Mouse (Mus musculus) liver, embryonic 14.5 days (tissue): Measurements from ENCODE around the gene Sult5a1. TPM values are rescaled to one million over a fixed set of nuclear protein-coding genes. Genes with fewer than 3 reads are reported as not detected.

Source experiments
- ATAC-seq: fragments of 200-750 bp; cut with Nextera tagmentation; 2 replicates; pipeline ENCODE4 v1.8.0; 2017; ENCODE audit warnings: moderate number of reproducible peaks, mild to moderate bottlenecking, moderate library complexity; ENCODE audit not compliant: insufficient read depth
- DNase-seq, 3 experiments: peaks; one replicate each; pipeline ENCODE4 v3.0.0-alpha.2; 2012 to 2013; ENCODE audit warnings: low read depth in 3 of 3, low spot score in 3 of 3
- H3K27ac ChIP-seq: fragments of 300-500 bp; sonication (generic); 2 replicates; pipeline ENCODE4 v1.5.1; 2014; ENCODE audit warnings: moderate library complexity, mild to moderate bottlenecking, control low read depth, inconsistent platforms
- H3K27me3 ChIP-seq: fragments of 300-500 bp; sonication (generic); 2 replicates; pipeline ENCODE4 v1.6.1; 2014; ENCODE audit warnings: mild to moderate bottlenecking, low read length, moderate library complexity; ENCODE audit not compliant: control insufficient read depth, insufficient read depth
- H3K36me3 ChIP-seq: fragments of 300-500 bp; sonication (generic); replicated peaks from 2 replicates; pipeline ENCODE4 v1.6.1; 2014; ENCODE audit warnings: low read depth; ENCODE audit not compliant: control insufficient read depth, insufficient read depth
- H3K4me1 ChIP-seq, 2 experiments: fragments of 200-500 bp in 1 of 2; fragments of 300-500 bp in 1 of 2; sonication (generic) in 1 of 2; replicated peaks; 2 replicates each; pipeline ENCODE4 v1.6.1; 2012 to 2014; ENCODE audit warnings: antibody characterized with exemption in 1 of 2, inconsistent platforms in 1 of 2, low read length in 1 of 2; ENCODE audit not compliant: control insufficient read depth in 2 of 2, insufficient read depth in 2 of 2
- H3K4me2 ChIP-seq: fragments of 300-500 bp; sonication (generic); 2 replicates; pipeline ENCODE4 v1.6.1; 2014; ENCODE audit warnings: low read depth, mild to moderate bottlenecking, control low read depth, moderate library complexity
- H3K4me3 ChIP-seq, 2 experiments: fragments of 200-500 bp in 1 of 2; fragments of 300-500 bp in 1 of 2; sonication (generic) in 1 of 2; 2 replicates each; pipeline ENCODE4 v1.5.1; 2012 to 2014; ENCODE audit warnings: low read depth in 2 of 2, low read length in 2 of 2, mild to moderate bottlenecking in 2 of 2, control low read depth in 1 of 2, inconsistent platforms in 1 of 2, moderate library complexity in 1 of 2; ENCODE audit not compliant: insufficient read depth in 1 of 2
- H3K9ac ChIP-seq: fragments of 300-500 bp; sonication (generic); replicated peaks from 2 replicates; pipeline ENCODE4 v1.6.1; 2014; ENCODE audit warnings: mild to moderate bottlenecking, control low read depth, moderate library complexity
- H3K9me3 ChIP-seq: fragments of 300-500 bp; sonication (generic); 2 replicates; pipeline ENCODE4 v1.6.1; 2016; ENCODE audit warnings: low read length, mixed read lengths; ENCODE audit not compliant: control insufficient read depth
- CTCF ChIP-seq: IDR thresholded peaks from 2 replicates; pipeline ENCODE4 v1.5.1; 2016; ENCODE audit warnings: antibody characterized with exemption, low read depth, control low read depth
- EP300 ChIP-seq: IDR thresholded peaks from 2 replicates; pipeline ENCODE4 v1.6.1; 2016; ENCODE audit warnings: antibody characterized with exemption, low read depth
- WGBS: fragments of 180-500 bp; shearing (Covaris S2); extraction: QIAGEN DNeasy Blood & Tissue Kit; methylation state at CpG from one replicate; pipeline ENCODE4 v1.1.7; 2014; ENCODE audit not compliant: insufficient replicate concordance; 5-methylcytosine and 5-hydroxymethylcytosine counted together
- polyA plus RNA-seq, 2 experiments: library from polyadenylated mRNA; depleted of rRNA in 1 of 2; stranded (reverse) in 1 of 2; unstranded in 1 of 2; fragments of >200 nt; fragmentation: Nextera tagmentation in 1 of 2; extraction: Ambion mirVana in 1 of 2; gene quantifications; 2 replicates each; pipeline versions ENCODE4 v1.2.1 to v1.2.3; 2012 to 2014

The Sult5a1 gene
- polyA plus RNA-seq, 2 experiments, result 0.69 to 0.75 TPM

- 3% methylated on average over 17 of the region's 17 CpGs for WGBS
- Histone ChIP-seq H3K27ac (no peak overlapping the region), H3K4me1 (peaks cover 7 to 38% of the 10 kb centered on the region in 2 experiments; a peak in 3 of 4 replicates), H3K27me3 (peaks cover 30% of the 10 kb centered on the region), H3K9me3 (no peaks in the 10 kb centered on the region), H3K9ac (no peak overlapping the region), H3K36me3 (no peaks in the 10 kb centered on the region), H3K4me2 (peak overlapping the region; percentile 84), H3K4me3 (peak overlapping the region; percentile 18 to 54; a peak in 3 of 4 replicates)
- TF ChIP-seq EP300, result no peak
- TF ChIP-seq CTCF, result no peak
- ATAC-seq (no peak), DNase-seq (no peak)
Observed at GRCm38 (mm10) chr8:123117744-123118143, 40.4 kb downstream of the Sult5a1 start.

DNA sequence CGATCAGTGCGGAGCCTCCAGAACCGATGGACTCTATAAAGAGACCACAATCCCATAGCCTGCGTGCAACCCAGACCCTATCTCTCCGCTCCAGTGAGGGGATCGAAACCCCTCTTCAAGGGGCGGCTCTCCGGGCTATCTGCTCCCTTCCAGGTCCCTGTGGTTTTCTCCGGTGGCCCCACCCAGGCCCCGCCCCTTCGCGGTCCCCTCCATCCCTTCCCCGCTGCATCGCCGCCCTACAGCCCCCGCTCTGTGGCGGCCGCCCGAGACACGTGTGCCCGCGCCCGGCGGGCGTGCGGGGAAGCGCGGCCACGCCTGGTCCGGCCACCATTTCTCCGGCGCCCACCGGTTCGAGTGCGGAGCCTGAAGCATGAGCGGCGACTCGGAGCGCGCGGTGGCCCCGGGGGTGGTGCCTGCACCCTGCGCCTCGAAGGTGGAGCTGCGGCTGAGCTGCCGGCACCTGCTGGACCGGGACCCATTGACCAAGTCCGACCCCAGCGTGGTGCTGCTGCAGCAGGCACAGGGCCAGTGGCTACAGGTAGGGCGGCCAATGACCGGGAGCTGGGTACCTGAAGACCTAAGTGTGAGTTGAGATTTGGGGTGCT, 40.9 kb downstream of the Sult5a1 start, which contains the start of gene Cpne7:
Gene Cpne7, plus strand, starts transcription at position 248 of the 605 bp plus-strand sequence.
- Histone ChIP-seq H3K9ac (no peak within 1 kb of the TSS), H3K4me1 (peaks cover 7 to 38% of the 10 kb centered on the region in 2 experiments; a peak in 3 of 4 replicates), H3K9me3 (no peaks in the 10 kb centered on the region), H3K27ac (no peak within 1 kb of the TSS), H3K4me3 (peak within 1 kb of the TSS; percentile 18 to 54; a peak in 3 of 4 replicates), H3K4me2 (peak within 1 kb of the TSS; percentile 84), H3K27me3 (peaks cover 30% of the 10 kb centered on the region), H3K36me3 (no peaks in the 10 kb centered on the region)
- peak; percentile 66 for ATAC-seq
- TF ChIP-seq EP300, result no peak
- TF ChIP-seq CTCF, result no peak
- DNase-seq, result no peak
- WGBS, result under 1% methylated on average over 51 of the region's 51 CpGs

GRCm38 (mm10) chr8:123114644-123115043, 43.5 kb downstream of the Sult5a1 start:
- DNase-seq, result no peak
- Histone ChIP-seq H3K4me3 (no peak overlapping the region), H3K9me3 (no peaks in the 10 kb centered on the region), H3K36me3 (no peaks in the 10 kb centered on the region), H3K27me3 (peaks cover 30% of the 10 kb centered on the region), H3K27ac (no peak overlapping the region), H3K4me2 (no peak overlapping the region), H3K4me1 (peaks cover 7 to 41% of the 10 kb centered on the region in 2 experiments; a peak in 3 of 4 replicates), H3K9ac (no peak overlapping the region)
- WGBS, result 8% methylated on average over 3 of the region's 3 CpGs
- TF ChIP-seq CTCF (no peak), EP300 (no peak)
- peak; percentile 27; the same call in 1 of the 2 replicates for ATAC-seq

GRCm38 (mm10) chr8:123113908-123114469, 44.1 kb downstream of the Sult5a1 start:
- Histone ChIP-seq H3K27ac (no peak overlapping the region), H3K27me3 (peaks cover 26% of the 10 kb centered on the region), H3K4me1 (peaks cover 7 to 41% of the 10 kb centered on the region in 2 experiments; a peak in 3 of 4 replicates), H3K9ac (no peak overlapping the region), H3K4me2 (no peak overlapping the region), H3K9me3 (no peaks in the 10 kb centered on the region), H3K36me3 (no peaks in the 10 kb centered on the region), H3K4me3 (no peak overlapping the region)
- no peak for TF ChIP-seq CTCF
- no peak for TF ChIP-seq EP300
- no peak for ATAC-seq
- no peak for DNase-seq
- WGBS, result 9% methylated on average over 2 of the region's 2 CpGs

GRCm38 (mm10) chr8:123112892-123113291, 45.2 kb downstream of the Sult5a1 start:
- no peak for TF ChIP-seq EP300
- no peak for TF ChIP-seq CTCF
- no peak overlapping the region for H3K4me2 ChIP-seq
- WGBS, result 65% methylated on average over 9 of the region's 9 CpGs
- peaks cover 21% of the 10 kb centered on the region for H3K27me3 ChIP-seq
- no peak overlapping the region for H3K9ac ChIP-seq
- no peak overlapping the region for H3K27ac ChIP-seq
- H3K4me3 ChIP-seq, result no peak overlapping the region
- DNase-seq (no peak), ATAC-seq (no peak)
- no peaks in the 10 kb centered on the region for H3K9me3 ChIP-seq
- H3K4me1 ChIP-seq, result peaks cover 7 to 30% of the 10 kb centered on the region in 2 experiments; a peak in 3 of 4 replicates
- H3K36me3 ChIP-seq, result no peaks in the 10 kb centered on the region
